Mouse (Mus musculus): ENCODE results near the gene Pebp1.

The Pebp1 gene

GRCm38 (mm10) chr5:117285266-117285665 is 2.2 kb downstream of the Pebp1 start:
- DNase-seq, result no peak

- no peak for DNase-seq
These were observed 2.7 kb downstream of the Pebp1 start for GRCm38 (mm10) chr5:117284682-117285081.

GRCm38 (mm10) chr5:117284029-117284428 is 3.4 kb downstream of the Pebp1 start:
- DNase-seq, result no peak

GRCm38 (mm10) chr5:117282360-117282759 is 5.1 kb downstream of the Pebp1 start:
- DNase-seq, result no peak

GRCm38 (mm10) chr5:117281536-117281935 is 5.9 kb downstream of the Pebp1 start:
- DNase-seq, result no peak

- no peak for DNase-seq
These were observed 7.8 kb downstream of the Pebp1 start for GRCm38 (mm10) chr5:117279669-117280050.

GRCm38 (mm10) chr5:117278809-117279668 is 8.4 kb downstream of the Pebp1 start:
- DNase-seq, result peak; percentile 65

GRCm38 (mm10) chr5:117277784-117278183 is 9.6 kb downstream of the Pebp1 start:
- no peak for DNase-seq

GRCm38 (mm10) chr5:117274817-117275216 is 12.6 kb downstream of the Pebp1 start:
- no peak for DNase-seq

- DNase-seq, result no peak
These were observed 15.5 kb downstream of the Pebp1 start for GRCm38 (mm10) chr5:117271945-117272344.

GRCm38 (mm10) chr5:117269395-117269794 is 18.0 kb downstream of the Pebp1 start:
- no peak for DNase-seq

- DNase-seq, result no peak
These were observed 18.7 kb downstream of the Pebp1 start for GRCm38 (mm10) chr5:117268749-117269148.

- DNase-seq, result no peak
These were observed 19.5 kb downstream of the Pebp1 start for GRCm38 (mm10) chr5:117267913-117268312.

- no peak for DNase-seq
These were observed 22.7 kb downstream of the Pebp1 start for GRCm38 (mm10) chr5:117264701-117265100.

GRCm38 (mm10) chr5:117263566-117263965 is 23.9 kb downstream of the Pebp1 start:
- DNase-seq, result no peak

GRCm38 (mm10) chr5:117258276-117258675 is 29.1 kb downstream of the Pebp1 start:
- no peak for DNase-seq

GRCm38 (mm10) chr5:117251763-117252162 is 35.7 kb downstream of the Pebp1 start:
- DNase-seq, result no peak

GRCm38 (mm10) chr5:117250796-117251195 is 36.6 kb downstream of the Pebp1 start:
- no peak for DNase-seq

- no peak for DNase-seq
These were observed 39.1 kb downstream of the Pebp1 start for GRCm38 (mm10) chr5:117248351-117248750.

GRCm38 (mm10) chr5:117245170-117245569 is 42.3 kb downstream of the Pebp1 start:
- DNase-seq, result no peak

- DNase-seq, result no peak
These were observed 44.5 kb downstream of the Pebp1 start for GRCm38 (mm10) chr5:117242671-117243478.

GRCm38 (mm10) chr5:117241935-117242531 is 45.4 kb downstream of the Pebp1 start:
- DNase-seq, result no peak

- peak; percentile 5 for DNase-seq
These were observed 46.6 kb downstream of the Pebp1 start for GRCm38 (mm10) chr5:117240761-117241322.

Measured in lung, postnatal 14 days (tissue).